Mouse (Mus musculus): ENCODE measurements at regions not wholly inside any gene's neighbourhood (a gene's known extent, or its start where the extent isn't known, plus 50 kb on each side); places are given as distances from the start of the nearest gene placed in this dataset.

GRCm38 (mm10) chr10:91569046-91569445 lies 387.9 kb upstream of the Tmpo start:
- ATAC-seq (ENCODE audit: low FRiP score, low read depth): no peak
- H3K9ac ChIP-seq (ENCODE audit: low read depth, low read length, severe bottlenecking): no peak overlapping the region
- DNase-seq (ENCODE audit: low spot score): no peak
- H3K9me3 ChIP-seq (ENCODE audit: control insufficient read depth, low read length): no peaks in the 10 kb centered on the region
- H3K36me3 ChIP-seq (ENCODE audit: control insufficient read depth, insufficient read depth, low read length): no peaks in the 10 kb centered on the region
- TF ChIP-seq POLR2A (IDR thresholded peaks at IDR 0.05; ENCODE audit: borderline replicate concordance, extremely low read depth, insufficient read depth, insufficient read length): no peak
- no peak overlapping the region for H3K4me2 ChIP-seq (replicated peaks; ENCODE audit: low read depth, low read length, severe bottlenecking)
- H3K27ac ChIP-seq (replicated peaks; ENCODE audit: low read depth, low read length): no peak overlapping the region
- no peaks in the 10 kb centered on the region for H3K27me3 ChIP-seq (ENCODE audit: control insufficient read depth, insufficient read depth, low read length)
- H3K4me3 ChIP-seq (replicated peaks; ENCODE audit: low read length): no peak overlapping the region
- no peaks in the 10 kb centered on the region for H3K4me1 ChIP-seq (ENCODE audit: control insufficient read depth, insufficient read depth, low read length)
- 67% methylated on average over 6 of the region's 6 CpGs for WGBS

GRCm38 (mm10) chr10:91566116-91566774 lies 385.1 kb upstream of the Tmpo start:
- H3K9me3 ChIP-seq (ENCODE audit: control insufficient read depth, low read length): no peaks in the 10 kb centered on the region
- H3K27me3 ChIP-seq (ENCODE audit: control insufficient read depth, insufficient read depth, low read length): no peaks in the 10 kb centered on the region
- WGBS: 40% methylated on average over 7 of the region's 7 CpGs
- H3K4me3 ChIP-seq (replicated peaks; ENCODE audit: low read length): no peak overlapping the region
- H3K27ac ChIP-seq (replicated peaks; ENCODE audit: low read depth, low read length): no peak overlapping the region
- H3K9ac ChIP-seq (ENCODE audit: low read depth, low read length, severe bottlenecking): no peak overlapping the region
- ATAC-seq (ENCODE audit: low FRiP score, low read depth) (no peak), DNase-seq (ENCODE audit: low spot score) (no peak)
- H3K36me3 ChIP-seq (ENCODE audit: control insufficient read depth, insufficient read depth, low read length): no peaks in the 10 kb centered on the region
- no peak for TF ChIP-seq POLR2A (IDR thresholded peaks at IDR 0.05; ENCODE audit: borderline replicate concordance, extremely low read depth, insufficient read depth, insufficient read length)
- H3K4me1 ChIP-seq (ENCODE audit: control insufficient read depth, insufficient read depth, low read length): no peaks in the 10 kb centered on the region
- H3K4me2 ChIP-seq (replicated peaks; ENCODE audit: low read depth, low read length, severe bottlenecking): no peak overlapping the region

- 91% methylated on average over 5 of the region's 5 CpGs for WGBS
Measured at GRCm38 (mm10) chr10:91559307-91559706, 378.2 kb upstream of the Tmpo start.

GRCm38 (mm10) chr10:91548071-91548470 lies 367.0 kb upstream of the Tmpo start:
- Histone ChIP-seq H3K4me2 (replicated peaks; ENCODE audit: low read depth, low read length, severe bottlenecking) (no peak overlapping the region), H3K27me3 (ENCODE audit: control insufficient read depth, insufficient read depth, low read length) (no peaks in the 10 kb centered on the region), H3K4me1 (ENCODE audit: control insufficient read depth, insufficient read depth, low read length) (0 out of 2 replicates have a peak, but pooled peaks cover 5% of the 10 kb centered on the region), H3K4me3 (replicated peaks; ENCODE audit: low read length) (no peak overlapping the region), H3K27ac (replicated peaks; ENCODE audit: low read depth, low read length) (no peak overlapping the region), H3K9ac (ENCODE audit: low read depth, low read length, severe bottlenecking) (no peak overlapping the region), H3K9me3 (ENCODE audit: control insufficient read depth, low read length) (no peaks in the 10 kb centered on the region), H3K36me3 (ENCODE audit: control insufficient read depth, insufficient read depth, low read length) (no peaks in the 10 kb centered on the region)
- 51% methylated on average over 4 of the region's 4 CpGs for WGBS
- TF ChIP-seq POLR2A (IDR thresholded peaks at IDR 0.05; ENCODE audit: borderline replicate concordance, extremely low read depth, insufficient read depth, insufficient read length): no peak
- ATAC-seq (ENCODE audit: low FRiP score, low read depth) (no peak), DNase-seq (ENCODE audit: low spot score) (no peak)

More at GRCm38 (mm10) chr10:91559307-91559706, 378.2 kb upstream of the Tmpo start:
- no peak for DNase-seq (ENCODE audit: low spot score)
- Histone ChIP-seq H3K9me3 (ENCODE audit: control insufficient read depth, low read length) (no peaks in the 10 kb centered on the region), H3K9ac (ENCODE audit: low read depth, low read length, severe bottlenecking) (no peak overlapping the region), H3K4me2 (replicated peaks; ENCODE audit: low read depth, low read length, severe bottlenecking) (no peak overlapping the region), H3K27ac (replicated peaks; ENCODE audit: low read depth, low read length) (no peak overlapping the region), H3K27me3 (ENCODE audit: control insufficient read depth, insufficient read depth, low read length) (no peaks in the 10 kb centered on the region), H3K36me3 (ENCODE audit: control insufficient read depth, insufficient read depth, low read length) (no peaks in the 10 kb centered on the region), H3K4me1 (ENCODE audit: control insufficient read depth, insufficient read depth, low read length) (no peaks in the 10 kb centered on the region), H3K4me3 (replicated peaks; ENCODE audit: low read length) (no peak overlapping the region)
- no peak for ATAC-seq (ENCODE audit: low FRiP score, low read depth)
- no peak for TF ChIP-seq POLR2A (IDR thresholded peaks at IDR 0.05; ENCODE audit: borderline replicate concordance, extremely low read depth, insufficient read depth, insufficient read length)

- WGBS: 32% methylated on average over 9 of the region's 9 CpGs
- ATAC-seq (ENCODE audit: low FRiP score, low read depth): peak; percentile 81; the same call in 1 of the 2 replicates
Measured at GRCm38 (mm10) chr10:91546140-91546539, 365.0 kb upstream of the Tmpo start.

More at GRCm38 (mm10) chr10:91546140-91546539, 365.0 kb upstream of the Tmpo start:
- Histone ChIP-seq H3K36me3 (ENCODE audit: control insufficient read depth, insufficient read depth, low read length) (no peaks in the 10 kb centered on the region), H3K9ac (ENCODE audit: low read depth, low read length, severe bottlenecking) (no peak overlapping the region), H3K9me3 (ENCODE audit: control insufficient read depth, low read length) (no peaks in the 10 kb centered on the region), H3K4me3 (replicated peaks; ENCODE audit: low read length) (no peak overlapping the region), H3K4me2 (replicated peaks; ENCODE audit: low read depth, low read length, severe bottlenecking) (no peak overlapping the region; the same call in 1 of the 2 replicates), H3K27me3 (ENCODE audit: control insufficient read depth, insufficient read depth, low read length) (no peaks in the 10 kb centered on the region), H3K27ac (replicated peaks; ENCODE audit: low read depth, low read length) (no peak overlapping the region), H3K4me1 (ENCODE audit: control insufficient read depth, insufficient read depth, low read length) (0 out of 2 replicates have a peak, but pooled peaks cover 5% of the 10 kb centered on the region)
- peak; percentile 68 for DNase-seq (ENCODE audit: low spot score)
- TF ChIP-seq POLR2A (IDR thresholded peaks at IDR 0.05; ENCODE audit: borderline replicate concordance, extremely low read depth, insufficient read depth, insufficient read length): no peak

All from limb, embryonic 14.5 days (tissue).